Mouse (Mus musculus) ES-E14 (cell line): Measurements from ENCODE around the gene Myo10.

ENCODE experiments used
- CHD2 ChIP-seq: IDR thresholded peaks from 2 replicates; pipeline ENCODE4 v1.6.1; 2014; ENCODE audit warnings: mild to moderate bottlenecking, low read depth, low read length, inconsistent platforms
- HCFC1 ChIP-seq: IDR thresholded peaks from 2 replicates; pipeline ENCODE4 v1.6.1; 2012; ENCODE audit warnings: low read length, inconsistent platforms, borderline replicate concordance; ENCODE audit not compliant: insufficient read depth
- MAFK ChIP-seq: IDR thresholded peaks from 2 replicates; pipeline ENCODE4 v1.6.1; 2014; ENCODE audit warnings: mild to moderate bottlenecking, low read depth, low read length, inconsistent platforms; ENCODE audit not compliant: insufficient read depth
- ZC3H11A ChIP-seq: IDR thresholded peaks from 2 replicates; pipeline ENCODE4 v1.6.1; 2012; ENCODE audit warnings: low read depth, mild to moderate bottlenecking, inconsistent platforms, low read length, borderline replicate concordance

- TF ChIP-seq CHD2 (no peak), MAFK (no peak), HCFC1 (no peak), ZC3H11A (no peak)
Observed at GRCm38 (mm10) chr15:25580731-25581130, 41.6 kb upstream of the Myo10 start.
